Mouse (Mus musculus): ENCODE results near the gene Pcnp. TPM values are rescaled to one million over a fixed set of nuclear protein-coding genes. Genes with fewer than 3 reads are reported as not detected.

Gene Pcnp
- polyA plus RNA-seq (2017; shearing (Covaris generic)): 127 TPM

DNA sequence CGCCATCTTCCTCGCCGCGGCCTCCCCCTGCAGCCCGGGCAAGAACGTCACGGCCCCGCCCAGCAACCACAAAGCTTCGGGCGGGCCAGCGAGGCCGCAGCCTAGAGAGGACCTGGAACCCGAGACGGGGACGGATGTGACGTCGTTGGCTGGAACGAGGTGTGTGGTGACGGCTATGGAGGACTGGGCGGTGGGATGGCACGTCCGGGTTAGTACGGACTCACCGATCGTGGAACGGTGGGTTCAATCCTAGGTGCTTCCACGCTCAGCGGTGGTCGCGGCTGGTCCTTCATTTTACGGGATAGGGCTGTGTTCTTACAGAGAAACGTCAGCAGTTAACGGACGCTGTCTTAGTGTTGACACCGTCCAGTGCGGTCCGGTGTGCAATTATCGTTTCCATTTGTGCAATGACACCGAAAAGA lies at the start of gene Pcnp:
Pcnp (minus strand) TSS at position 79 of the 422 bp plus-strand sequence.

DNA sequence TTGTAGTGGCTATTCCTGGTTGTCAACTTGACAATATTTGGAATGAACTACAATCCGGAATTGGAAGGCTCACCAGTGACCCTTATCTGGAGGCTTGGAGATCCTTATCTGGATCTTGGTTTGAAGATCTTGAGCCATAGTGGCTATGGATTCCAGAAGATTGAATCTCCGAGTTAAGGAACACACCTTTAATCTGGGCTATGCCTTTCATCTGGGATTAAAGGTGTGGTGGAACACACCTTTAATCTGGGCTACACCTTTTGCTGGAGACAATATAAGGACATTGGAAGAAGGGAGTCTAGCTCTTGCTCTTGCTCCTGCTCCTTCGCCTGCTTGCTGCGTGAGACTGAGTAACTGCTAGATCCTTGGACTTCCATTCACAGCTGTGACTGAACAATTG lies 18.5 kb upstream of the Pcnp start, which contains the start of gene Senp7:
Senp7 (plus strand) TSS at position 301 of the 400 bp plus-strand sequence.

DNA sequence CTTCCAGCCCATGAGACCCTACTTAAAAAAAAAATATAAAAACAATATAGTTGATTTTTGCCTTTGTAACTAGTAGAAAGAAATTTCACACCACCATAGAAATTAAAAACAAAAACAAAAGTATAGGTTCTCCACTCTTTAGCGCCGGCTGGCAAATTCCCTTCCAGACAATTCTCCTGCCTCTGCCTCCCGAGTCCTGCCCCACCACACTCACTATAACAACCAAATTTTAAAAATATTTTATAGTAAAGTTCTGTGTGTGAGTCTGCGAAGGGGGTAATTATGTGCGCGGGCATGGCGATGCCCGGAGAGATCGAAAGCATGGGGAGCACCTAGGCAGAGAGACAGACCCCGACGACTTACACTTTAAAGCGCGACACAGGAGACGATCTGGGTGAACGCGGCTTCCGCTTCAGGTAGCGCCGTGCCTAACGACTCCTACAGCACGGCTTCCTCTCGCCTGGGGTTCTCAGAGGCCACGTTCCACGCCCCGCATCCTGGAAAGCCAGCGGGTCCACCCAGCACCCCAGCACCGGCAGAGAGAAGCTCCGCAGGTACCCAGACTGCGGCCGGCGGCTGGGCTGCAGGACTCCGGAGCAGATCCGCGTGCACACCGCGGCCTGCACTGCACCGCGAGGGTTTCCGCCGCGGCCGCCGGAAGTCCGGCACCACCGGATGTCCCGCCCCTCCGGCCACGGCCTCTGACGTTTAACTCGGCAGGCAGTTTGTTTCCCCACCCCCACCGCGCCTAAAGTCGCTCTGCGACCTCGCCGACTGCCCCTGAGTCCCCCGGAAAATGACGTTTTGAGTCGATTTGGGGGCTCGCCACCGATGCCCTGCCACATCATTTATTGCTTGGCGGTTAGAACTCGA lies 7.8 kb upstream of the Pcnp start, which contains the start of gene Trmt10c:
Trmt10c (minus strand) TSS at position 682 of the 873 bp plus-strand sequence.

DNA sequence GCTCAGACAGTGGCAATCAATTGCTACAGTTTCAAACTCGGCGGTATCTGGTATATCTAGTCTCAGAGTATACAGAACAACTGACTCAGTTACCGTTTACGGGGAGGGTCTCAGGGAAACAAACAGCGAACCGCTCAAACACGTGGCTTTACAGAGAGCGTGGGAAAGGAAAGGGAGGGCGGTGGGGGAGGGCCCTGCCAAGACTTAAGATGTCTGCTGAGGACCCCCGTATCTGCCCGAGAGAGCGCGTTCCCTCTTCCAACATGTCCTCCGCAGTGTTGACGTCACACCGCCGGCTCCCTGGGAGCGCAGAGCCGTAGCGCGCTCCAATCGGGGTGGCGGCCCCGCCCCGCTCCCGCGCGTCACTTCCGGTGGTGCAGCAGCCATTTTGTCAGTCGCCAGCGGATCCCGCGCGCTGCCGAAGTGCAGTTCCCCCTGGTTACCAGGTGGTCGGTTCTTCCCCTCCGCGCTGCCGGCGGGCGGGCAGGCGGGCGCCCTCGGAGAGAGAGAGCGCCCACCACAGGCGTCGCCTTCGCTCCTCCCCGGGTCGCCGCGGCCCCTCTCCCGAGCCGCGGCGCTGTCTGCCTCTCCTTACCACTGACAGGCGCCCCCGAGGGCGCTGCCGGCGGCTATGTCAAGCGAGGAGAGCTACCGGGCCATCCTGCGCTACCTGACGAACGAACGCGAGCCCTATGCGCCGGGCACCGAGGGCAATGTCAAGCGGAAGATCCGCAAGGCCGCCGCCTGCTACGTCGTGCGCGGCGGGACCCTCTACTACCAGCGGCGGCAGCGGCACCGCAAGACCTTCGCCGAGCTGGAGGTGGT lies 55.9 kb downstream of the Pcnp start, which contains the start of gene Zbtb11:
Zbtb11 (plus strand) TSS at position 453 of the 825 bp plus-strand sequence.

DNA sequence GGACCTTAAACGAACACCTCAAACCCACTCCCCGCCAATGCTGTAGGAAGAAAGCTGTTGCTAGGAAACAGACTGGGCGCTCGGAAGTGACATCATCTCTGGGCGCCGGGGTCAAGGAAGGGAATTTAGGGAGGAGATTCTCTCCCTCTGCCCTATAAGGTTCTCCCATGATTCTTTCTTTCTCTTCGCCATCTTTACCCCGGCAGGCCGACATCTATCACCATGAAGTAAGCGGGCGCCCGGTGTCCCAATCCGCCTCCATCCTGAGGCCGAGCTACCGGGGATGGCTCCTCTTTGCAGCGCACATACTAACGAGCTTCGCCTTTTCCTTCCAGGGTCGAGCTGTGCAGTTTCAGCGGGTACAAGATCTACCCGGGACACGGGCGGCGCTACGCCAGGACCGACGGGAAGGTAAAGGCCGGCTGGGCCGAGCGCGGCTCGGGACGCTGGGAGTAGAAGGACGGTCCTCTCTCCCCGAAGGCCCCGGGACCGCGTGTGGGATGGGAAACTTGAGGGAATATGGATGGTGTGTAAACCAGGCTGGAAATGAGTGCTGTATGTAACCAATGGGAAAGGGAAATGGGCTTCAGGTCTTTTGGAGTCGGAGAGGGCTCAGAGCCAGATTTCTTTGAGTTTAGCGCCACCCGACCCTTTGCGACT lies 63.2 kb downstream of the Pcnp start, which contains the start of gene Rpl24:
Rpl24 (plus strand) TSS at position 64 of the 660 bp plus-strand sequence.

Other genes with a start within 250 kb of the Pcnp start
- 40.1 TPM for gene Nfkbiz, start 190.8 kb downstream of the Pcnp start, polyA plus RNA-seq (2017; shearing (Covaris generic))
- gene Nxpe3, start 134.5 kb downstream of the Pcnp start, polyA plus RNA-seq (2017; shearing (Covaris generic)): 38.1 TPM
- gene Cep97, start 94.9 kb downstream of the Pcnp start, polyA plus RNA-seq (2017; shearing (Covaris generic)): 39.5 TPM
- gene Rpl24, start 63.5 kb downstream of the Pcnp start, polyA plus RNA-seq (2017; shearing (Covaris generic)): 623 TPM
- 24.7 TPM for gene Zbtb11, start 55.9 kb downstream of the Pcnp start, polyA plus RNA-seq (2017; shearing (Covaris generic))
- gene Trmt10c, start 8.1 kb upstream of the Pcnp start, polyA plus RNA-seq (2017; shearing (Covaris generic)): 44.9 TPM
- gene Senp7, start 18.6 kb upstream of the Pcnp start, polyA plus RNA-seq (2017; shearing (Covaris generic)): 74.7 TPM
- gene Impg2, start 174.6 kb upstream of the Pcnp start, polyA plus RNA-seq (2017; shearing (Covaris generic)): 0.41 TPM

Measured in inflammation-experienced regulatory T-cells, adult 16 weeks (primary cell).